Mouse (Mus musculus): ENCODE measurements around the gene Mcf2l. TPM values are rescaled to one million over a fixed set of nuclear protein-coding genes. Genes with fewer than 3 reads are reported as not detected.

The Mcf2l gene
- polyA plus RNA-seq, 1 experiment from 2014 or later: 13.1 TPM

DNA sequence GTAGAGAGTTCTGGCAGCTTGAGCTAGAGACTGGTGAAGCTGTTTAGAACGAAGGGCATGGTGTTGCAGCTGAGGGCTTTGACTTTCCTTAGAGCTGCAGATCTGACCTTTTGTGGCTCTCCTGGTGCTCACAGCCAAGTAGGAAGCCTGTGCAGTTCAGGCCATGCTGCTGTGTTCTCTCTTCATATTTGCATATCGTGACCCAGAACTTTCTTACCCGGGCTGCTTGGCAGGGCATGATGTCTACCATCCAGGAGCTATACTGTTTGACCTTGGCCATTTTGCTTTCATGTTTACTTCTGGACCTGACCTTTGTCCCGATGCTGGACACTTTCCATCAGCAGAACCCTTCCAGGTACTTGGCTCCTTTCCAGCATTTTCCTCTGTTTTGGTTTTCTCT, 44.2 kb downstream of the Mcf2l start:
- H3K36me3 ChIP-seq: no peaks in the 10 kb centered on the region
- peaks cover 20% of the 10 kb centered on the region for H3K4me1 ChIP-seq
- no peak overlapping the region for H3K4me3 ChIP-seq
- no peak overlapping the region for H3K27ac ChIP-seq
- no peak for ATAC-seq (ENCODE audit: low FRiP score, low read depth)
- no peaks in the 10 kb centered on the region for H3K27me3 ChIP-seq
- H3K9ac ChIP-seq: no peak overlapping the region
- WGBS: 85% methylated on average over 4 of the region's 4 CpGs
- H3K4me2 ChIP-seq (replicated peaks): no peak overlapping the region
- H3K9me3 ChIP-seq: no peaks in the 10 kb centered on the region

DNA sequence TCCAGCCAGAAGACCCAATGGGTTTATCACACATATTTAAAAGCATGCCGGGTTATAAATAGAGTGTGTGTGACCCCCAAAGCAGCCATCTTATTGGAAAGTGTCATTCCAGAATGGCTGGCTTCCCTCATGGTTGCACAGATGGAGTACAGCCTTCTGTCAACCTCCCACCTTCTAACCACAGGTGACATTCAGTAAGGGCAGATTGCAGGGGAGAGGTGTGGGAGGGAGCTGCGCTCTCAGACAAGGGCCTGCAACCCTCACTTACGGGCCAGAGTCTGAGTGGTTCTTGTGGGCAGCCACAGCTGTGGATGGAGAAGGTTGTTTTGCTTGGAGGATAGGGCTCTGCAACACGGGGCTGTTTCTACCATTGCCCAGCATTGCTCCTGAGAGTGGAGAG, 47.0 kb downstream of the Mcf2l start:
- no peak overlapping the region for H3K9ac ChIP-seq
- no peak for ATAC-seq (ENCODE audit: low FRiP score, low read depth)
- 85% methylated on average over 4 of the region's 4 CpGs for WGBS
- no peaks in the 10 kb centered on the region for H3K27me3 ChIP-seq
- no peaks in the 10 kb centered on the region for H3K9me3 ChIP-seq
- H3K4me2 ChIP-seq (replicated peaks): no peak overlapping the region
- no peak overlapping the region for H3K4me3 ChIP-seq
- peaks cover 12% of the 10 kb centered on the region for H3K4me1 ChIP-seq
- no peak overlapping the region for H3K27ac ChIP-seq
- no peaks in the 10 kb centered on the region for H3K36me3 ChIP-seq

DNA sequence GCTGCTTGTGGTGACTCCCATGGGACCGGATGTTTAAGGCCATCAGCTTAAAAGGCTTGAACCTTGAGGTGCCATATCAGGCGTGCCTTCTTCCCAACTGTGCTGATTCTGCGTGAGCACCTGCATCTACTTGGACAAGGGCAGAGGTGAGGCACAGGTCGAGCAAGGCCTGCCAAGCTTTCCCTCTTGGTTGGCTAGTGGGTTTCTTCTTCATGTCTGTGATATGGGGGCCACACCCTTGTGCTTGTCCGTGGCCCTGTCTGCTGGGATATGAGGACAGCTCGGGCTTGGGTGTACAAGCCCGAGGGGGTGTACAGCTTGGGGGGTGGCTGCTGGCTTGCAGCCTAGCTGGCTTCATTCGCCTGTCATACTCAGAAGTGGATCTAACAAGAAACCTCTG, 51.4 kb downstream of the Mcf2l start:
- Histone ChIP-seq H3K4me1 (no peaks in the 10 kb centered on the region; the same call in 1 of the 2 replicates), H3K4me2 (replicated peaks) (no peak overlapping the region), H3K9me3 (no peaks in the 10 kb centered on the region), H3K36me3 (no peaks in the 10 kb centered on the region), H3K9ac (no peak overlapping the region), H3K27ac (no peak overlapping the region), H3K4me3 (no peak overlapping the region), H3K27me3 (no peaks in the 10 kb centered on the region)
- no peak for ATAC-seq (ENCODE audit: low FRiP score, low read depth)
- 87% methylated on average over 8 of the region's 8 CpGs for WGBS

DNA sequence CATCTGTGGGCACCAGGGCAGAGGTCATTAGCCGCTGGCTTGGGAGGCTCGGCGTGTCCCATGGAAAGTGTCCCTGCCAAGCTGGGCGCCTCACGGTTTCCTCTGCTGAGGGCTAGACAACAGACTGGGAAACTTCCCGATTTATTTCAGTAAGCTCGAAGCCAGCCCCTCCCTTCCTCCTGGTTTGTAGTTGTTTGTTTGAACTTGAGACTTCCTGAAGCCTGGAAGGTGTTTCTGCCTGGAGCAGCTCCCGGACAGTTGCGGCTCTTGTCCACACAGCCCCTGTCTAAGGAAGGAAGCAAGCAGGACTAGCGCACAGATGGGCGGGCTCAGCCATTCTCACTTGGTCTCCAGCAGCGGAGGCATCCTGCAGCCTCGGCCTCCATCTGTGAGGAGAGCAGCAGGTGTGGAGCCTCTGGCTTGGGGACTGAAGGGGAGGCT, 52.4 kb downstream of the Mcf2l start:
- ATAC-seq (ENCODE audit: low FRiP score, low read depth): no peak
- Histone ChIP-seq H3K27me3 (no peaks in the 10 kb centered on the region), H3K9ac (no peak overlapping the region), H3K36me3 (no peaks in the 10 kb centered on the region), H3K4me3 (no peak overlapping the region), H3K9me3 (no peaks in the 10 kb centered on the region), H3K27ac (no peak overlapping the region), H3K4me2 (replicated peaks) (no peak overlapping the region), H3K4me1 (peaks cover 5% of the 10 kb centered on the region)
- WGBS: 57% methylated on average over 13 of the region's 13 CpGs

DNA sequence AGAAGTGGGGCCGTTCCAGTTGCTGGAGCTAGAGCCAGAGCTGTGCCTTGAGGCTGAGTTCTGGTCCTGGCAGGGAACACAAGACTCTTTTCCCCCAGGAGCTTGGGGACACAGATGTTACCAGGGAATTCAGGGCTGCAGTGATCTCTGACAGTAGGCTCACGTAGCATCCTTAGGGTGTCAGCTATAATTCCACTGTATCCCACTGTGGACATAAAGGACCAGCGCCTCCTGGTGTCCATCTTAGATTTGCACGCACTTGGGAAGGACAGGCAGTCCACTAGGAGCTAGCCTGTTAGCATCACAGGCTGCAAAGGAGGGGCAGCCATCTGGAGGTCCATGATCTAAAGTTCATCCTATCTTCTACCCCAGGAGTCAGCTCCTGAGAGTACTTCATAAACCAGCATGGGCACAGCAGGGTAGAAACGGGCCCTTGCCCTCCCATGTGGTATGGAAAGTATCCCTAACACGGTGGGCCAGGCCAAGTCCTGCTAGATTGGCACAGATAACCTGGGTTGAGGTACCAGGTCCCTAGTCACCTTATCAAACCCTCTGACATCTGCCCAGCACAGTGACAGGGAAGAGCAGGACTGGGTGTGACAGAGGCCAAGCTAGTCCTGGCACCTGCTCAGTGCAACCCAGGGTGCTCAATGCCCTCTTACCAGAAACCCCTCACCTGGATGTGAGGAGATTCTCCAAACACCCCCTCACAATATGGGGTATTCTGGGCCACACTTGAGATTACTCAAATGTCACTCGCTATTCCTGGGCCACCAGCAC, 53.8 kb downstream of the Mcf2l start:
- 57% methylated on average over 7 of the region's 7 CpGs for WGBS
- peak; percentile 34; the same call in 1 of the 2 replicates for ATAC-seq (ENCODE audit: low FRiP score, low read depth)
- Histone ChIP-seq H3K36me3 (no peaks in the 10 kb centered on the region), H3K9ac (no peak overlapping the region), H3K4me3 (no peak overlapping the region), H3K9me3 (no peaks in the 10 kb centered on the region), H3K4me2 (replicated peaks) (no peak overlapping the region), H3K4me1 (peaks cover 5% of the 10 kb centered on the region), H3K27me3 (no peaks in the 10 kb centered on the region), H3K27ac (no peak overlapping the region)

DNA sequence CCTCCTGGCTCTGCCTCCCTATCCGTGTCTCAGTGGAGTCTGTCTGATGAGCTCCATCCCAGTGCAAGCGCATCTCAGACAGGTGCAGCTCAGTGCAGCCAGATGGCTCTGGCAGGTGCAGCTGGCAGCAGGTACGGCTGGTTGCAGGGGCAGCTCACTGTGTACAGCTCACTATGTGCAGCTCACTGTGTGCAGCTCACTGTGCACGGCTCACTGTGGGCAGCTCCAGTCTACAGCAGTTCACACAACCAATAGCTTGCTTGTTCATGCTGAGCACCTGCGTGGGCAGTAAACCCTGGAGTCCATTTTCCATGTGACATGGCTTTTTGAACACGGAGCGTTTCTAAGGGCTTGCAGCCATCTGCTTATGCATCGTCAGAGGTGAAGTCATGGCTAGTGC, 54.4 kb downstream of the Mcf2l start:
- no peaks in the 10 kb centered on the region for H3K27me3 ChIP-seq
- peaks cover 5% of the 10 kb centered on the region for H3K4me1 ChIP-seq
- no peak for ATAC-seq (ENCODE audit: low FRiP score, low read depth)
- H3K27ac ChIP-seq: no peak overlapping the region
- H3K9ac ChIP-seq: no peak overlapping the region
- H3K4me2 ChIP-seq (replicated peaks): no peak overlapping the region
- H3K36me3 ChIP-seq: no peaks in the 10 kb centered on the region
- 80% methylated on average over 8 of the region's 8 CpGs for WGBS
- no peaks in the 10 kb centered on the region for H3K9me3 ChIP-seq
- no peak overlapping the region for H3K4me3 ChIP-seq

DNA sequence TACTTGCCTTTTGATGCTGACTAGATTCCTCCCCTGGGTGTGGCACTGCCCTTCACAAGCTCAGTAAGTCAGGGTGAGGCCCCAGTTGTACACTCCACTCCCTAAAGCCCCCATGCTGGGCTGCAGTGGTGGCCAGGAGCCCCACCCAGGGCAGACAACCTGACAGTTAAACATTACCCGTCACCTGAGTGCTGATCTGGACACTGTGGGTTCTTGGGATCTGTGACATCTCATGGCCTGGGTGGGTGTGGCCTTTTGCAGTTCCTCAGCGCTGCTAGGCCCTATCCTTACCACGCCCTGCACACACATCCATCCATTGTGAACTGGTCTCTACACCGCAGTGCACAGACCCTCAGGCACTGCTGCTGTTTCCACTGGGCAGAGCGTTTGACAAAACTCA, 55.3 kb downstream of the Mcf2l start:
- H3K36me3 ChIP-seq: no peaks in the 10 kb centered on the region
- ATAC-seq (ENCODE audit: low FRiP score, low read depth): no peak
- no peak overlapping the region for H3K27ac ChIP-seq
- peaks cover 9% of the 10 kb centered on the region for H3K4me1 ChIP-seq
- H3K4me3 ChIP-seq: no peak overlapping the region
- WGBS: 79% methylated on average over 5 of the region's 5 CpGs
- H3K9ac ChIP-seq: no peak overlapping the region
- no peak overlapping the region for H3K4me2 ChIP-seq (replicated peaks)
- H3K27me3 ChIP-seq: no peaks in the 10 kb centered on the region
- no peaks in the 10 kb centered on the region for H3K9me3 ChIP-seq

DNA sequence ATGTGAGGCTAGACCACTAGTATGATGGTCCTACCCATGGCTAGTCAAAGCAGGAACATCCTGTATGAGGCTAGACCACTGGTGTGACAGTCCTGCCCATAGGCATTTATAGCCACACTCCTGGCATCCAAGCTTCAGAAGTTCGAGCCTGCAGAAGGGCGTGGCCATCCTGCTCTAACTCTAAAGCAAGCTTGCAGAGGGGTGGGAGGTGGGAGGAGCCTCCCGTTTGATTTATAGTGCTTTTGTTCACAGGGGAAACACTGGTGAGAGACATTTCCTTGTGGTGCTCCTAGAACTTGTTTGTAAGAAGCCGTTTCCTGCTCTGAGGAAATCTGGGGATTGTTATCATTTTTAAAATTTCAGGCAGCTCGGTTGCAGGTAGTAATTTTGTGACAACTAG, 56.7 kb downstream of the Mcf2l start:
- H3K36me3 ChIP-seq: no peaks in the 10 kb centered on the region
- no peak overlapping the region for H3K9ac ChIP-seq
- 22% methylated on average over 5 of the region's 5 CpGs for WGBS
- H3K4me2 ChIP-seq (replicated peaks): no peak overlapping the region
- H3K9me3 ChIP-seq: no peaks in the 10 kb centered on the region
- ATAC-seq (ENCODE audit: low FRiP score, low read depth): no peak
- H3K27me3 ChIP-seq: no peaks in the 10 kb centered on the region
- peaks cover 9% of the 10 kb centered on the region for H3K4me1 ChIP-seq
- no peak overlapping the region for H3K4me3 ChIP-seq
- H3K27ac ChIP-seq: peak overlapping the region; percentile 55; the same call in 1 of the 2 replicates

DNA sequence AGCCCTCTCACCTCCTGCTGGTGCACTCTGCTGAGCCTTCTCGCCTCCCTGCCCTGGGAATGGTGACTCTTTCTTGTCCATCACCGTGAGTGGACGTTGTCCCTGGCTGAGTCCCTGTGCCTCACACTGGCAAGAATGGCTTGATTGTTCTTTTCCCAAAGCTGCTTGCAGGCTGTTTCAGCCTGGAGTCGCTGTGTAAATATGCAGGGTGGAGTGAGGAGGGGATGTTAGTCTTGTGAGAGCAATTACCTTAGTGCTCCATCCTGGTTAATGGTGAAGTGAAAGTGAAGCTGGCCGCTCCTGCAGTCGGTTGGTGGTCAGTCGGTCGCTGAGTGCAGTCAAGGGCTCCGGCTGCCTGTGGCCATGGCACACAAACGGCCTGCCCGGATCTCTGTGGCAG, 57.8 kb downstream of the Mcf2l start:
- WGBS: 63% methylated on average over 11 of the region's 11 CpGs
- H3K4me2 ChIP-seq (replicated peaks): 0 out of 2 replicates have a peak overlapping the region, but pooled peaks have one; percentile 5
- no peaks in the 10 kb centered on the region for H3K36me3 ChIP-seq
- H3K9me3 ChIP-seq: no peaks in the 10 kb centered on the region
- no peak for ATAC-seq (ENCODE audit: low FRiP score, low read depth)
- H3K27ac ChIP-seq: no peak overlapping the region
- H3K9ac ChIP-seq: no peak overlapping the region
- H3K27me3 ChIP-seq: no peaks in the 10 kb centered on the region
- H3K4me1 ChIP-seq: peaks cover 9% of the 10 kb centered on the region
- no peak overlapping the region for H3K4me3 ChIP-seq

DNA sequence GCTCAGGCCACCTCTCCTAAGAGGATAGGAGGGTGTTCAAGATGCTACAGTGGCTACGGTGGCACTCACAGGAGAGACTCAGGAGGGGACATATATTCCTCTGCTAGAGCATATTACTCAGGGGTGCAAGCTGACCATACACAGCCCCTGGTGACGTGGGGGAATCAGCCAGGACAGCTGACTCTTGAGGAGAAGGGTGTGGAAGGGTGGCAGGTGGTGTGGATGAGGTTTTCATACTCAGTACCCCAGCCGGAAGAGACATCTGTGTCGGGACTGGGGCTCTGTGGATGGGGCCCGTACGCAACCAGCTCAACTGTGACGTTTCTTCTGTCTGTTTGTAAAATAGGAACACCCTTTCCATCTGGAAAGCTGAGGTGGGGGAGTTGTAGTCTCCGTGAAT, 58.9 kb downstream of the Mcf2l start:
- H3K36me3 ChIP-seq: no peaks in the 10 kb centered on the region
- no peak overlapping the region for H3K9ac ChIP-seq
- no peak for ATAC-seq (ENCODE audit: low FRiP score, low read depth)
- H3K9me3 ChIP-seq: no peaks in the 10 kb centered on the region
- 91% methylated on average over 8 of the region's 8 CpGs for WGBS
- H3K4me2 ChIP-seq (replicated peaks): no peak overlapping the region
- H3K27me3 ChIP-seq: no peaks in the 10 kb centered on the region
- H3K4me1 ChIP-seq: peaks cover 12% of the 10 kb centered on the region
- H3K27ac ChIP-seq: no peak overlapping the region
- H3K4me3 ChIP-seq: no peak overlapping the region

DNA sequence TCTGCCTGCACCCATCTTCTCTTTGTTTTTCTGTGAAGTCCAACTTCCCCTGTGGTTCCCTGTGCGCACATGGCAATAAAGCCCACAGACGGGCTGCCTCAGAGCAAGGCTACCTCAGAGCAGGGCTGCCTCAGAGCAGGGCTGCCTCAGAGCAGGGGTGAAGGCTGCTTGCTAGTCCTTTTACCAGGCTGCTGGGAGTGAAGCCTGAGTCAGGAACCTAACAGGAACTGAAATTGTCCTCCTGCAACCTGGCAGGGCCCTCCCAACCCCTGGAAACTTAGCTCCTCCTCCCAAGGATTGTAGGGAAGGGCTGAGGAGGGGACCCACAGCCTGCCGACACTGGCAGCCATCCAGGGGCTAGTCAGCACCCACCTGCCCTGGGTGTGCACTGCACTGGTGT, 60.2 kb downstream of the Mcf2l start:
- WGBS: 53% methylated on average over 3 of the region's 3 CpGs
- H3K9me3 ChIP-seq: no peaks in the 10 kb centered on the region
- H3K9ac ChIP-seq: no peak overlapping the region; the same call in 1 of the 2 replicates
- ATAC-seq (ENCODE audit: low FRiP score, low read depth): no peak
- peaks cover 21% of the 10 kb centered on the region for H3K4me1 ChIP-seq
- H3K36me3 ChIP-seq: no peaks in the 10 kb centered on the region
- H3K27ac ChIP-seq: no peak overlapping the region
- no peak overlapping the region for H3K4me3 ChIP-seq
- no peak overlapping the region for H3K4me2 ChIP-seq (replicated peaks)
- H3K27me3 ChIP-seq: no peaks in the 10 kb centered on the region

DNA sequence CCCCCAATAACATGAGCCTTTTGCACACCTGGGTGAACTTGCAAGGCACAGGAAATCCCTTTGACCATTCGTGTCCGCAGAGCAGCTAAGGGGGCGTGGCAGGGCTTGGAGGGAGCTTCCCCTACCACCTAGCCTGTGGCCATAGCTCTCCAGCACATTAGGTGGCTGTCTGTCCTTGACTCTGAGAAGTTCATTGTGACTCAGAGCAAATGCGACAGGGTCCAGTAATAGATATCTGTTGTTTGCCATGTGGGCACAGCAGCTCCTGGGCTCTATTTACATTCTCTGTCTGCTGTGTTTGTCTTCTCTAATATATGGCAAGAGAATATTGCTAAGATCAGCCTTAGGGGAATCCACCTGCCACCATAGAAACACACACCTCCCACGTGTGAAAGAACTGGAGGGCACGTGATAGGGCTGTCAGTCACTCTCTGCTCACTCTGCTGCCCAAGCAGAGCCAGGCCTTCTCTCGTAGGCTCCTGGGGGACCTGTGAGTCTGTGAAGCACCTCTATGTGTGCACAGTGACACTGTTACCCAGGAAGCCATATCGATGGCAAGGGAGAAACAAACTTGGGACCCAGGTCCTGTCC, 60.9 kb downstream of the Mcf2l start:
- Histone ChIP-seq H3K4me2 (replicated peaks) (no peak overlapping the region), H3K36me3 (no peaks in the 10 kb centered on the region), H3K4me1 (peaks cover 29% of the 10 kb centered on the region), H3K27ac (no peak overlapping the region), H3K27me3 (no peaks in the 10 kb centered on the region), H3K9me3 (no peaks in the 10 kb centered on the region), H3K4me3 (no peak overlapping the region), H3K9ac (no peak overlapping the region)
- WGBS: 72% methylated on average over 8 of the region's 8 CpGs
- no peak for ATAC-seq (ENCODE audit: low FRiP score, low read depth)

DNA sequence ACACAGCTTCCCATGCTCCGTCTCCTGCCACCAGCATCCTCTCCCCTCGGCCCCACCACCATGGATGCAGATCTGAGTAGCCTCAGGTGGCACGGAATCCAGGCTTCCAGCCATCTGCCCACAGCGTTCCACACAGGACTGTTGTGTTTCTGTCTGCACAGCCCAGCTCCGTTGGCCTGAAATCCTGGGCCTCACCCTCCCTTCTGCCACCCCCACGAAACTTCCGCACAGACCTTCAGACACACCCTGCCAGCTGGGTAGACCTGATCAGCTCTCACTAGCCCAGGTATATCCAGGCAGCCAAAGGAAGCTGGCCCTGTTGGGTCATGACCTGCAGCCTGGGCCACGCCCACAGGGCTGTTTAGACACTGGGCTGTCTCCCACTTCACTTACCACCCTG, 66.9 kb downstream of the Mcf2l start:
- no peak for ATAC-seq (ENCODE audit: low FRiP score, low read depth)
- 80% methylated on average over 8 of the region's 8 CpGs for WGBS

More for the DNA sequence above, 66.9 kb downstream of the Mcf2l start:
- Histone ChIP-seq H3K4me1 (peaks cover 23% of the 10 kb centered on the region), H3K9ac (no peak overlapping the region), H3K27me3 (no peaks in the 10 kb centered on the region), H3K4me2 (replicated peaks) (no peak overlapping the region), H3K4me3 (no peak overlapping the region), H3K27ac (no peak overlapping the region), H3K36me3 (no peaks in the 10 kb centered on the region), H3K9me3 (no peaks in the 10 kb centered on the region)

All from limb, embryonic 13.5 days (tissue).